Mouse (Mus musculus) forebrain, embryonic 16.5 days (tissue): ENCODE results near the gene Gm17359. TPM values are rescaled to one million over a fixed set of nuclear protein-coding genes. Genes with fewer than 3 reads are reported as not detected.

Experiments
- ATAC-seq: fragments of 200-750 bp; cut with Nextera tagmentation; 2 replicates; pipeline ENCODE4 v1.8.0; 2017; ENCODE audit warnings: mild to moderate bottlenecking, moderate library complexity
- H3K27ac ChIP-seq: fragments of 300-500 bp; sonication (generic); 2 replicates; pipeline ENCODE4 v1.5.1; 2014; ENCODE audit warnings: low read length, control low read depth
- H3K27me3 ChIP-seq: fragments of 300-500 bp; sonication (generic); replicated peaks from 2 replicates; pipeline ENCODE4 v1.6.1; 2014; ENCODE audit warnings: low read length; ENCODE audit not compliant: control insufficient read depth, insufficient read depth
- H3K36me3 ChIP-seq: fragments of 300-500 bp; sonication (generic); 2 replicates; pipeline ENCODE4 v1.6.1; 2014; ENCODE audit not compliant: control insufficient read depth, insufficient read depth
- H3K4me1 ChIP-seq: fragments of 300-500 bp; sonication (generic); replicated peaks from 2 replicates; pipeline ENCODE4 v1.6.1; 2014; ENCODE audit warnings: low read length; ENCODE audit not compliant: control insufficient read depth, insufficient read depth
- H3K4me2 ChIP-seq: fragments of 300-500 bp; sonication (generic); 2 replicates; pipeline ENCODE4 v1.6.1; 2014; ENCODE audit warnings: mild to moderate bottlenecking, low read length, control low read depth
- H3K4me3 ChIP-seq: fragments of 300-500 bp; sonication (generic); replicated peaks from 2 replicates; pipeline ENCODE4 v1.5.1; 2014; ENCODE audit warnings: mild to moderate bottlenecking, low read length, control low read depth
- H3K9ac ChIP-seq: fragments of 300-500 bp; sonication (generic); replicated peaks from 2 replicates; pipeline ENCODE4 v1.6.1; 2014; ENCODE audit warnings: low read depth, low read length, control low read depth
- H3K9me3 ChIP-seq: fragments of 300-500 bp; sonication (generic); 2 replicates; pipeline ENCODE4 v1.6.1; 2016; ENCODE audit warnings: low read length; ENCODE audit not compliant: control insufficient read depth
- WGBS: fragments of 180-500 bp; shearing (Covaris S2); extraction: QIAGEN DNeasy Blood & Tissue Kit; methylation state at CpG from one replicate; pipeline ENCODE4 v1.1.7; 2014; 5-methylcytosine and 5-hydroxymethylcytosine counted together
- polyA plus RNA-seq: library from polyadenylated mRNA; unstranded; fragments of >200 nt; fragmentation: Nextera tagmentation; extraction: Ambion mirVana; gene quantifications from 2 replicates; pipeline ENCODE4 v1.2.1, GENCODE M21; 2015

Gene Gm17359
- polyA plus RNA-seq, 1 experiment from 2014 or later = not detected

DNA sequence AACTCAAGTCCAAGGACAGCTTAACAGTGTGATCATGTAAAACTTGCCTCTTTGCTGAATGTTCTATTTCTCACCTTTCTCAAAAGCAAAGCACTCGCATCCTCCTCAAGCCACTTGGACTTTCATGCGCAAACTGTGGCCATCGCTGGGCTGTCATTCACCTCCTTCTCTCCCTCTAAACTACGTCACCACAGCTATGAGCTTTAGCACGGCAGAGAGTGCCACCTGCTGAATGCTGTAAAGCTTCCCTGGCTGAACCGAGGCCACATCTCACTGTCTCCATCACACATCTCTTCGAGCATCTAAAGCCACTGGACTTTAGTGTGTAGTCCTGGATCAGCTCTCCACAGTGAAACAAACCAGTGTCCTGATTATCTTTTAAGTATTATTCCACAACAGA, 158.7 kb downstream of the Gm17359 start:
- Histone ChIP-seq H3K27ac (no peak overlapping the region), H3K9me3 (no peaks in the 10 kb centered on the region), H3K4me2 (no peak overlapping the region), H3K9ac (no peak overlapping the region), H3K4me1 (no peaks in the 10 kb centered on the region), H3K4me3 (no peak overlapping the region), H3K36me3 (peaks cover 6% of the 10 kb centered on the region; the same call in 1 of the 2 replicates), H3K27me3 (no peaks in the 10 kb centered on the region)
- peak; percentile 43; the same call in 1 of the 2 replicates for ATAC-seq
- 71% methylated on average over 7 of the region's 7 CpGs for WGBS

DNA sequence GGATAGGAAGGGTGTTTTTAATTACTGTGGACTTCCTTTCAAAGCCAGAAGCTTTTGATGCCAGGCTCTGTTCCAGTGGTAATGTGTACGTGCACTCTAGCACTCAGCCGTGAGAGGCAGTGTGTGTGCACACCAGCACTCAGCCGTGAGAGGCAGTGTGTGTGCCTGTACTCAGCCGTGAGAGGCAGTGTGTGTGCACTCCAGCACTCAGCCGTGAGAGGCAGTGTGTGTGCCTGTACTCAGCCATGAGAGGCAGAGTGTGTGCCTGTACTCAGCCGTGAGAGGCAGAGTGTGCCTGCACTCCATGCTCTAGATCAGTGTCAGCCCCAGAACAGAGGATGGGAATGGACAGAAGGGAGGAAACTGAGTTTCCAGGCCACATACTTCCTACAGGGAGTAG, 160.2 kb downstream of the Gm17359 start:
- no peak overlapping the region for H3K9ac ChIP-seq
- no peak for ATAC-seq
- H3K4me3 ChIP-seq = no peak overlapping the region
- H3K27ac ChIP-seq = no peak overlapping the region
- H3K27me3 ChIP-seq = no peaks in the 10 kb centered on the region
- H3K4me2 ChIP-seq = no peak overlapping the region
- no peaks in the 10 kb centered on the region for H3K4me1 ChIP-seq
- H3K9me3 ChIP-seq = no peaks in the 10 kb centered on the region
- WGBS = 83% methylated on average over 6 of the region's 6 CpGs
- H3K36me3 ChIP-seq = peaks cover 6% of the 10 kb centered on the region; the same call in 1 of the 2 replicates

DNA sequence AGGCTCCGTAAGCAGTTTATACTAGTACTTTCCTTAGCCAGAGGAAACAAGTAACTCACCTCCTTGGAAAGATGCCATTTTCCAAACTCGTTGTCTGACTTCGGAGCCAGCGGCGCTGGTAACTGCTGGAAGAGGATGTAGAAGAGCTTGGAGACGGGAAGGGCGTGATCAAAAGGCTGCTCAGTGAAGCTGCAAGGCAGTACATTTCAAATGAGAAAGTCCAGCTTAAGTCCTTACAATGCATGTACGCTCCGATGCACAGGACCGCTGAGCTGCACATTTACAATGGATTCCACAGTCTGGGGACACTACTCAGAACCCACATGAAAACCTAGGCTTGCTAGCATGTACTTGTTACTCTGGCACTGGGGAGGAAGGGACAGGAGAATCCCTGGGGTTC, 163.8 kb downstream of the Gm17359 start:
- H3K4me3 ChIP-seq = no peak overlapping the region
- H3K4me2 ChIP-seq = no peak overlapping the region

DNA sequence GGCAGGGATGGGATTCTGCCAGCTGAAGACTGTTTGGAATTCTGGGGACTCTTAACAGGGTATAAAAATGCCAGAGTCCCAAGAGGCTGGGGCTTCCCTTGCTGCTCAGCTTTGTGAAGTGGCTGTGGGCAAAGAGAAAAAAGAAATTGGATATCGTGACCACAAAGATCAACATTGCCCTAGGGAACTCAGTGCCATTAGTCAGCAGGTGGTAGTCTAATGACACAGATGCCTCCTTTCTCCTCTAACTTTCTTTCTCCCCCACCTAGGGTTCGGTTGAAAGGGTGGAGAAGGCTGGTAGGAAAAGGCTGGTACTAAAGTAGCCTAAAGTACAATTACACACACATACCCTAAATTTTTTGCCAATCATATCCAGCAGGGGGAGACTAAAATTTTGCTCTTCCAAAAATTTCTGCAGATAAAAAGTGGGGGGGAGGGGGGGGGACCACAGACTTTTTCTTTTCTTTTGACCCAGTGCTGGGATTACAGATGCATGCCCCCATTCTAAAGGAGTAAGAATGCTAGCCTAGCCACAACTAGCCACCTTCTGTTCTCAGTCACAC, 164.8 kb downstream of the Gm17359 start:
- Histone ChIP-seq H3K36me3 (no peaks in the 10 kb centered on the region), H3K9me3 (no peaks in the 10 kb centered on the region), H3K4me3 (no peak overlapping the region), H3K27ac (no peak overlapping the region), H3K9ac (no peak overlapping the region), H3K4me1 (no peaks in the 10 kb centered on the region), H3K4me2 (no peak overlapping the region), H3K27me3 (no peaks in the 10 kb centered on the region)
- no peak for ATAC-seq
- WGBS = 90% methylated on average over 2 of the region's 2 CpGs

More for the DNA sequence above, 163.8 kb downstream of the Gm17359 start:
- Histone ChIP-seq H3K36me3 (no peaks in the 10 kb centered on the region), H3K9me3 (no peaks in the 10 kb centered on the region), H3K27me3 (no peaks in the 10 kb centered on the region), H3K9ac (no peak overlapping the region), H3K4me1 (no peaks in the 10 kb centered on the region), H3K27ac (no peak overlapping the region)
- 18% methylated on average over 10 of the region's 10 CpGs for WGBS
- ATAC-seq = peak; percentile 43

Other genes starting within 250 kb of the Gm17359 start
- gene Rapgef2, start 50.1 kb upstream of the Gm17359 start, polyA plus RNA-seq = 10.8 and 13.4 TPM in 2 replicates
- gene Fnip2, start 231.1 kb downstream of the Gm17359 start, polyA plus RNA-seq = 4.0 and 5.7 TPM in 2 replicates